Comparison of ENCODE assay signal across 10 mouse cellular contexts in the genomic region with DNA sequence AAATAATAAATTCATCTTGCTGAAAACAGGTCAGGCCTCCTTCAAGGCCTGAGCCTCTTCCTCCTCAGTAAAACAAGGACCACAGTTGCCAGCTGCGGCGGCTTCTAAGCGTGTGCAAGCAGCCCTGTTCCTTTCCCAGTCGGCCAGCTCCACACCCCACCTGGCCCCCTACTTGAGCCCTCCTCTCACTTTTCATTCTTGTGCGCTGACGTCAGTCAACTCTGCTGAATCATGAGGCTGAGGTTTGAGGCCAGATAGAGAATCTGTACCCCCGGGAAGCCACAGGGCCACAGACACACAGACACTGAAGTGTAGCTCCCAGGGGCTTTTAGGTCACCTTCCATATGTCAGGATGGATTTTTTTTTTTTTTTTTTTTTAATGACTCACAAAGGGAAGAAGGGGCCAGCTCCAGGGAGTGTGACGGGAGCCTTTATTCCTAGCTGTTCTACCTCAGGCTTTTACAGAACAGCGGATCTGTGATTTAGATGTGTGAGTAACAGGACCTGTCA. TPM values are rescaled to one million over a fixed set of nuclear protein-coding genes. Genes with fewer than 3 reads are reported as not detected.
A peak's percentile ranks its signal among the peaks of the same experiment; 100 is the strongest.
DNase-seq lines count a peak whose midpoint lies in the region; ATAC-seq lines count a peak whose summit lies in the region.
"Had no signal": no experiment of that assay in that cellular context is flagged by ENCODE, and none has a peak within 500 bp of the region (broad histone marks: within the 10 kb centered on the region; RNA-seq: fewer than 3 reads in every experiment).

No protein-coding gene starts in this region.

- 43% methylated on average over 9 of the region's 9 CpGs for whole genome bisulfite sequencing in lung, embryonic 15.5 days
- WGBS in embryonic facial prominence, embryonic 12.5 days, result 24% methylated on average over 9 of the region's 9 CpGs
- 41% methylated on average over 9 of the region's 9 CpGs for WGBS in stomach, embryonic 15.5 days

- H3K4me2 ChIP-seq in lung, embryonic 15.5 days, result peak overlapping the region; percentile 98; the same call in 1 of the 2 replicates
- H3K4me2 ChIP-seq in embryonic facial prominence, embryonic 12.5 days (replicated peaks), result peak overlapping the region; percentile 98
- H3K4me2 ChIP-seq in stomach, embryonic 15.5 days, result peak overlapping the region; percentile 96
- H3K4me2 ChIP-seq: liver, embryonic 12.5 days had no signal

- peaks cover 55% of the 10 kb centered on the region for H3K4me1 ChIP-seq in lung, embryonic 15.5 days
- H3K4me1 ChIP-seq in embryonic facial prominence, embryonic 12.5 days, result peaks cover 30% of the 10 kb centered on the region
- H3K4me1 ChIP-seq in stomach, embryonic 15.5 days, result peaks cover 44% of the 10 kb centered on the region

- H3K36me3 ChIP-seq in lung, embryonic 15.5 days, result no peaks in the 10 kb centered on the region
- no peaks in the 10 kb centered on the region for H3K36me3 ChIP-seq in embryonic facial prominence, embryonic 12.5 days
- H3K36me3 ChIP-seq in stomach, embryonic 15.5 days, result no peaks in the 10 kb centered on the region
- H3K36me3 ChIP-seq: liver, embryonic 12.5 days had no signal

- H3K4me3 ChIP-seq in lung, embryonic 15.5 days, result no peak overlapping the region
- no peak overlapping the region for H3K4me3 ChIP-seq in embryonic facial prominence, embryonic 12.5 days
- H3K4me3 ChIP-seq in stomach, embryonic 15.5 days (replicated peaks), result no peak overlapping the region
- H3K4me3 ChIP-seq: liver, embryonic 12.5 days had no signal

- peak; percentile 20 for DNase-seq in adrenal gland, postnatal 25 days
- DNase-seq in adrenal gland, adult 18-20 months (ENCODE audit: low spot score in 2 of 2), result no peak
- DNase-seq in lung, postnatal 36 days, result no peak
- DNase-seq in spleen, postnatal 10 days (ENCODE audit: low spot score in 2 of 2), result no peak

- H3K27me3 ChIP-seq in lung, embryonic 15.5 days, result no peaks in the 10 kb centered on the region
- no peaks in the 10 kb centered on the region for H3K27me3 ChIP-seq in embryonic facial prominence, embryonic 12.5 days
- no peaks in the 10 kb centered on the region for H3K27me3 ChIP-seq in stomach, embryonic 15.5 days (replicated peaks)

- H3K9me3 ChIP-seq in lung, embryonic 15.5 days, result no peaks in the 10 kb centered on the region
- H3K9me3 ChIP-seq in embryonic facial prominence, embryonic 12.5 days, result no peaks in the 10 kb centered on the region
- H3K9me3 ChIP-seq in stomach, embryonic 15.5 days, result no peaks in the 10 kb centered on the region
- H3K9me3 ChIP-seq: liver, embryonic 12.5 days had no signal

- ATAC-seq in lung, embryonic 15.5 days (ENCODE audit: borderline replicate concordance, extremely low read depth, low FRiP score, low TSS enrichment), result no peak
- ATAC-seq in embryonic facial prominence, embryonic 12.5 days (ENCODE audit: insufficient number of reproducible peaks, insufficient read depth, low FRiP score, low TSS enrichment), result no peak
- no peak for ATAC-seq in stomach, embryonic 15.5 days (ENCODE audit: insufficient read depth, low FRiP score, low read depth)
- ATAC-seq in monocyte, adult 5-6 weeks (replicated peaks; ENCODE audit: insufficient number of reproducible peaks, low FRiP score, low TSS enrichment, poor library complexity, severe bottlenecking), result no peak
- ATAC-seq: liver, embryonic 12.5 days had no signal

- H3K9ac ChIP-seq in lung, embryonic 15.5 days, result no peak overlapping the region; the same call in 1 of the 2 replicates
- no peak overlapping the region for H3K9ac ChIP-seq in embryonic facial prominence, embryonic 12.5 days
- no peak overlapping the region for H3K9ac ChIP-seq in stomach, embryonic 15.5 days
- H3K9ac ChIP-seq: liver, embryonic 12.5 days had no signal

- H3K27ac ChIP-seq in lung, embryonic 15.5 days, result peak overlapping the region; percentile 51
- H3K27ac ChIP-seq in embryonic facial prominence, embryonic 12.5 days, result peak overlapping the region; percentile 78
- H3K27ac ChIP-seq in stomach, embryonic 15.5 days, result peak overlapping the region; percentile 40
- H3K27ac ChIP-seq: liver, embryonic 12.5 days had no signal

RNA-seq across cellular contexts. Expression of a gene that starts 3.4 kb away (rescaled TPM):
- total RNA-seq in adrenal gland, postnatal 25 days (2021), result 2.8 and 2.9 TPM in 2 replicates
- 1 to 10 TPM; 3.7 to 4.1 TPM for total RNA-seq in adrenal gland, adult 18-20 months (2021)
- polyA plus RNA-seq in lung, embryonic 15.5 days (2015; fragmentation: Nextera tagmentation; extraction: Ambion mirVana), result 9.8 and 10.4 TPM in 2 replicates
- polyA plus RNA-seq in embryonic facial prominence, embryonic 12.5 days (2016; fragmentation: Nextera tagmentation; extraction: Ambion mirVana), result 11.4 and 12.5 TPM in 2 replicates
- 9.0 and 10.2 TPM in 2 replicates for polyA plus RNA-seq in stomach, embryonic 15.5 days (2015; fragmentation: Nextera tagmentation; extraction: Ambion mirVana)
- 1.4 to 6.3 TPM (median 1.5 TPM) in 3 replicates for total RNA-seq in monocyte, adult 5-6 weeks (2017)

RNA-seq across cellular contexts. Expression of a gene that starts 6.5 kb away (rescaled TPM):
- not detected in 2 replicates for total RNA-seq in adrenal gland, postnatal 25 days (2021)
- not detected for total RNA-seq in adrenal gland, adult 18-20 months (2021)
- polyA plus RNA-seq in lung, embryonic 15.5 days (2015; fragmentation: Nextera tagmentation; extraction: Ambion mirVana), result not detected in 2 replicates
- not detected in 2 replicates for polyA plus RNA-seq in embryonic facial prominence, embryonic 12.5 days (2016; fragmentation: Nextera tagmentation; extraction: Ambion mirVana)
- polyA plus RNA-seq in stomach, embryonic 15.5 days (2015; fragmentation: Nextera tagmentation; extraction: Ambion mirVana), result not detected in 2 replicates
- total RNA-seq in monocyte, adult 5-6 weeks (2017), result 6.7 TPM in 1 of 3 replicates, not detected in the others
- polyA plus RNA-seq: kidney, embryonic 14.5 days; liver, embryonic 12.5 days had no signal

RNA-seq across cellular contexts. Expression of a gene that starts 8.8 kb away (rescaled TPM):
- not detected in 2 replicates for total RNA-seq in adrenal gland, postnatal 25 days (2021)
- not detected for total RNA-seq in adrenal gland, adult 18-20 months (2021)
- polyA plus RNA-seq in lung, embryonic 15.5 days (2015; fragmentation: Nextera tagmentation; extraction: Ambion mirVana), result not detected in 2 replicates
- not detected in 2 replicates for polyA plus RNA-seq in embryonic facial prominence, embryonic 12.5 days (2016; fragmentation: Nextera tagmentation; extraction: Ambion mirVana)
- not detected in 2 replicates for polyA plus RNA-seq in stomach, embryonic 15.5 days (2015; fragmentation: Nextera tagmentation; extraction: Ambion mirVana)
- not detected in 3 replicates for total RNA-seq in monocyte, adult 5-6 weeks (2017)
- polyA plus RNA-seq: kidney, embryonic 14.5 days; liver, embryonic 12.5 days had no signal

RNA-seq across cellular contexts. Expression of a gene that starts 14.0 kb away (rescaled TPM):
- total RNA-seq in adrenal gland, postnatal 25 days (2021), result not detected in 2 replicates
- not detected for total RNA-seq in adrenal gland, adult 18-20 months (2021)
- polyA plus RNA-seq in lung, embryonic 15.5 days (2015; fragmentation: Nextera tagmentation; extraction: Ambion mirVana), result not detected in 2 replicates
- polyA plus RNA-seq in embryonic facial prominence, embryonic 12.5 days (2016; fragmentation: Nextera tagmentation; extraction: Ambion mirVana), result not detected in 2 replicates
- not detected in 2 replicates for polyA plus RNA-seq in stomach, embryonic 15.5 days (2015; fragmentation: Nextera tagmentation; extraction: Ambion mirVana)
- 6.1 to 11.8 TPM in 2 of 3 replicates, not detected in the other for total RNA-seq in monocyte, adult 5-6 weeks (2017)
- polyA plus RNA-seq: kidney, embryonic 14.5 days; liver, embryonic 12.5 days had no signal

RNA-seq across cellular contexts. Expression of a gene that starts 23.7 kb away (rescaled TPM):
- not detected in 2 replicates for total RNA-seq in adrenal gland, postnatal 25 days (2021)
- not detected for total RNA-seq in adrenal gland, adult 18-20 months (2021)
- 0.36 TPM in 1 of 2 replicates, not detected in the other for polyA plus RNA-seq in lung, embryonic 15.5 days (2015; fragmentation: Nextera tagmentation; extraction: Ambion mirVana)
- not detected in 2 replicates for polyA plus RNA-seq in embryonic facial prominence, embryonic 12.5 days (2016; fragmentation: Nextera tagmentation; extraction: Ambion mirVana)
- polyA plus RNA-seq in stomach, embryonic 15.5 days (2015; fragmentation: Nextera tagmentation; extraction: Ambion mirVana), result not detected in 2 replicates
- 1.5 to 7.7 TPM in 2 of 3 replicates, not detected in the other for total RNA-seq in monocyte, adult 5-6 weeks (2017)
- polyA plus RNA-seq: kidney, embryonic 14.5 days; liver, embryonic 12.5 days had no signal
